Mouse (Mus musculus): ENCODE data around the gene Prkaca.

GRCm38 (mm10) chr8:84042066-84042947 lies 69.5 kb downstream of the Prkaca start, which contains the start of gene Il27ra:
- TF ChIP-seq JUN (IDR thresholded peaks at IDR 0.05; ENCODE audit: insufficient read depth, low read depth, low read length) (no peak), EP300 (IDR thresholded peaks at IDR 0.05; ENCODE audit: low read length) (no peak), MAFK (IDR thresholded peaks at IDR 0.05; ENCODE audit: insufficient replicate concordance, low read length) (no peak), CTCF (conservative IDR thresholded peaks at IDR 0.05 in 1 of 2, IDR thresholded peaks at IDR 0.05 in 1 of 2; ENCODE audit: low read depth in 2 of 2, low read length in 2 of 2) (peak; percentile 53 to 78), MEF2A (IDR thresholded peaks at IDR 0.05; ENCODE audit: borderline replicate concordance, low read depth, low read length) (no peak), HCFC1 (IDR thresholded peaks at IDR 0.05; ENCODE audit: low read depth, low read length) (no peak), NRF1 (IDR thresholded peaks at IDR 0.05; ENCODE audit: low read depth, low read length) (peak; percentile 45), ZKSCAN1 (IDR thresholded peaks at IDR 0.05; ENCODE audit: borderline replicate concordance, low read depth, low read length) (no peak)
